Mouse (Mus musculus) adrenal gland, adult 10 weeks (tissue): ENCODE data around the gene Plxnb2. TPM values are rescaled to one million over a fixed set of nuclear protein-coding genes. Genes with fewer than 3 reads are reported as not detected.

ENCODE experiments used
- polyA plus RNA-seq: library from polyadenylated mRNA; stranded (reverse); fragments of 350-450 nt; fragmentation: Illumina TruSeq; extraction: RNeasy Lipid Tissue Mini Kit (QIAGEN cat#74804); gene quantifications from one replicate; pipeline ENCODE4 v1.2.3, GENCODE M21; 2014; ENCODE audit warnings: low read depth, low replicate concordance

Plxnb2 gene
- 4.9 TPM for polyA plus RNA-seq

DNA sequence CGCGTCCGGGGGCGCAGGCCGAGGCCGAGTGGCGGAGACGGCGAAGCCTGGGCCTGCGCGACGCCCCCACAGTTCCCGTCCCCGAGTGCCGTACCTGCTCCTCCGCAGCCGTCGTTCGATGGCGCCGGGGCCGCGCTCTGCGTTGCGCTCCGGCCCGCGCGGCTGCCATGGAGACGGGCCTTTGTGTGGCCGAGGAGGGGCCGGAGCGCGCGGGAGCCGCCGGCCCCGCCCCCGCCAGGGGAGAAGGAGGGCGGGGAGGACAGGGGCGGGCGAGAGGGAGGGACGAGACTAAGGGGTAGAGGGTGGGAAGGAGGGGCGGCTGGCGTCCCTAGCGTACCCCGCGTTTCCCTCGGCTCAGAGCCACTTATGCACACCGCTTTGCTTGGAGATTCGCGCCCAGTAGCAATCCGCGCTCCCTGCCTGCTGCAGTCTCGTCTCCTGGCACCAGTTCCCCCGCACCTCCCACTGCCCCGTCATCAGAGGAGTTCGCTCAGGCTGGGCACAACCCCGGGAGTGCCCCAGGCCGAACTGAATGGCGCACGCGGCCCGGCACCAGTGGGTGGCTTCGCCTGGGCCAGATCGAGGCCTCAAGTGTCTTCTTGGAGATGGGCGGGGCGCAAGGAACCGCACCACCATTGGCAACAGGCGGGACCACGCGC lies at the start of gene Plxnb2:
Plxnb2 (minus strand) TSS at position 218 of the 659 bp plus-strand sequence.

DNA sequence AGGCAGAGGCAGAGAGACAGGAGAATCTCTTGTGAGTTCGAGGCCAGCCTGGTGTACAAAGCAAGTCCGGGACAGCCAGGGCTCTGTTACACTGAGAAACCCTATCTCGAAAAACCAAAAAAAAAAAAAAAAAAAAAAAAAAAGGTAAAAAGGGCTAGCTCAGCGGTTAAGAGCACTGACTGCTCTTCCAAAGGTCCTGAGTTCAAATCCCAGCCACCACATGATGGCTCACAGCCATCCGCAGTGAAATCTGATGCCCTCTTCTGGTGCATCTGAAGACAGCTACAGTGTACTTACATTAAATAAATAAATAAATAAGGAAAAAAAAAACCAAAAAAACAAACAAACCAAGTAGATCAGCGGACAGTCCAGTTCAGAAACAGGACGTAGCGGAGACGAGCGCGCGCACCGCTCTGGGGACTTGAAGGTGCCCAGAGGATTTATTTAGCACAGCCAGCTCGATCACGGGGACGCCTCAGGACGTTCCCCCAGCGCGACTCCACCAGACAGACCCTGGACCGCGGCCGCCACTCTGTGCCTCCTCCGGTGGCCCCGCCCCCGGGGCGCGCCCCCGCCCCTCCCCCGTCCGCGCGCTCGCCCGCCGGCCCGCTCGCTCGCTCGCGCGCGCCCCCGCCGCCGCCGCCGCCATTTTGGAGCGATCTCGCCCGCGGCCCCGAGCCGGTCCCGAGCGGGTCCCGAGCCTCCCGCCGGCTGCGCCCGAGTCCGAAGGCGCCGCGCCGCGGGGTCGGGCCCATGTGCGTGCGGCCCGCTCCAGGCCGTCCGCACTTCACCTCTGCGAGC lies 30.5 kb upstream of the Plxnb2 start, which contains the start of gene Ppp6r2:
Ppp6r2 (plus strand) TSS at position 639 of the 801 bp plus-strand sequence.

DNA sequence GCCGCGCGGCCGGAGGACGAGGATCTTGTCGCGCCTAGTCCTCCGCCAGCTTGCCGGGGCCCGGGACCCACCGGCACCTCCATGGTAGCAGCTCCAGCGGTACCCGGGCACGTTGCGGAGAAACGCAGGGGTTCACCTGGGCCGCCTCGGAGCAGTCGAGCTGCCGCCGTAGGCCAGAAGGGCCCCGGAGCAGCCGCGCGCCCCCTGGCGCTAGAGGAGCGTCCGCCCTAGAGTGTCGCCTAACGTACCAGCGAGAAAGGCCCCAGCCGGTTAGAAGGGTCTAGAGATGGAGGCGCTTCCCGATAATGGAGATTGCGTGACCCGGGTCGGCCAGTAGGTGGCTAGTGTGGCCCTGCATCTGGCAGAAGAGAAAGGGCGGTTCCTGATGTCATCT lies 15.7 kb upstream of the Plxnb2 start, which contains the start of gene Dennd6b:
Dennd6b (minus strand) TSS at position 184 of the 394 bp plus-strand sequence.

DNA sequence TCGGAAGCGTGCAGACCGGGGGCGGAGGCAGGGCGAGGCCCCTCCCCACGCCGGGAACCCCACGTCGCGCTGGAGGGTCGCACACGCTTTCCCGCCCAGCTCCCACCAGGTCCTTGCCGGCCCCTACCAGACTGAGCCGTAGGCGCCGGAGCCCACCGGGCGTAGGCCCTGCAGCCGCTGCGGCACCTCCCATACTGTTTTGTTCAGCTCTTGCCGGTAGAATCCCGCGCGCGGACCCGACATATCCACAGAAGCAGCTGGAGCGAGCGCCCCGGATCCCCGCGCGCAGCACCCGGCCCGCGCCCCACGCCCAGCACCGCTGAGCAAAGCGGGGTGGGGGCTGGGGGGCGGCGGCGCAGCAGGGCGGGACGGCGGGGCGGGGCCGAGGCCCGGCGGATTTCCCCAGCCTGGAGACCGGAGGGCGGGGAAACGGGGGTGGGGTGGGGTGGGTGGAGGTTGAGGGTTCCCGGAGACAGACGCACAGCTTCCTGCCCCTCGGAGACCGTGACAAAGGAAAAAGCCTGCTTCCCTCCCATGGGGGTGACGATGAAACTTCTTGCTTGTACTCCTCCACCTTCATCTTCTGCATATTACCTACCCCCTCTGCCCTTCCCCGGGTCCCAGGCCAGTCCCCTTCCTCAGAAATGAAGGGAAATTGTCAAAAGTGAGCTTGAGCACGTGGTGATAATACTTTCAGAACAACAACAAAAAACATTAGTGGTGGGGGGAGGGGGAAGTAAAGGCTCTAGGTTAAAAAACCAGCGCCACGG lies 31.1 kb downstream of the Plxnb2 start, which contains the start of gene Mapk11:
Mapk11 (minus strand) TSS at position 358 of the 770 bp plus-strand sequence.

DNA sequence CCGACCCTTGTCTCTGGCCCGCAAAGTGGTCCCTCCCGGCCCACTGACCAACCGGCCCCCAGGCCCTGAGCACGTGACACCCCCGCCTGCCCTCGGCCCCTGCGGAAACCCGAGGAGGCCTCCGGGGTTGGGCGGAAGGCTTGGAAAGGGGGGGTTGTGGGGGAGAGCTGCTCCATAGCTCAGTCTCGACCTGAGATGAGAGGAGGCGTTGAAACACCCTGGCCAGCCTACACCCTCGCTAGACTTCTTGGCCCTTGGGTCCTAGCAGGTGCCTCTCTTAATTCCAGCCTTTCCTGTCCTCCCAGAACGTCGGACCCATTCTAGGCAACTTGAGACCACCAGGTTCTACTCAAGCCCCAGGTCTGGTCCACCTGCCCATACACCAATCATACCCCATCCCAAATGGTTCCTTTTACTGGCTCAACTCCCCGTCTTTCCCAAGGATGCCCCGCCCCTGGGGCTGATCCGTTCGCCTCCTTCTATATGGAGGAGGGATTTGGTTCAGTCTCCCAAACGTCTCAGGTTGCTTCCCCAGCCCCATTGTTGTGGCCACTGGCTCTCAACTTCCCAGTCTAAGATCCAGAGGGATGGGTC lies 39.8 kb downstream of the Plxnb2 start, which contains the start of gene Mapk12:
Mapk12 (minus strand) TSS at position 45 of the 594 bp plus-strand sequence.

DNA sequence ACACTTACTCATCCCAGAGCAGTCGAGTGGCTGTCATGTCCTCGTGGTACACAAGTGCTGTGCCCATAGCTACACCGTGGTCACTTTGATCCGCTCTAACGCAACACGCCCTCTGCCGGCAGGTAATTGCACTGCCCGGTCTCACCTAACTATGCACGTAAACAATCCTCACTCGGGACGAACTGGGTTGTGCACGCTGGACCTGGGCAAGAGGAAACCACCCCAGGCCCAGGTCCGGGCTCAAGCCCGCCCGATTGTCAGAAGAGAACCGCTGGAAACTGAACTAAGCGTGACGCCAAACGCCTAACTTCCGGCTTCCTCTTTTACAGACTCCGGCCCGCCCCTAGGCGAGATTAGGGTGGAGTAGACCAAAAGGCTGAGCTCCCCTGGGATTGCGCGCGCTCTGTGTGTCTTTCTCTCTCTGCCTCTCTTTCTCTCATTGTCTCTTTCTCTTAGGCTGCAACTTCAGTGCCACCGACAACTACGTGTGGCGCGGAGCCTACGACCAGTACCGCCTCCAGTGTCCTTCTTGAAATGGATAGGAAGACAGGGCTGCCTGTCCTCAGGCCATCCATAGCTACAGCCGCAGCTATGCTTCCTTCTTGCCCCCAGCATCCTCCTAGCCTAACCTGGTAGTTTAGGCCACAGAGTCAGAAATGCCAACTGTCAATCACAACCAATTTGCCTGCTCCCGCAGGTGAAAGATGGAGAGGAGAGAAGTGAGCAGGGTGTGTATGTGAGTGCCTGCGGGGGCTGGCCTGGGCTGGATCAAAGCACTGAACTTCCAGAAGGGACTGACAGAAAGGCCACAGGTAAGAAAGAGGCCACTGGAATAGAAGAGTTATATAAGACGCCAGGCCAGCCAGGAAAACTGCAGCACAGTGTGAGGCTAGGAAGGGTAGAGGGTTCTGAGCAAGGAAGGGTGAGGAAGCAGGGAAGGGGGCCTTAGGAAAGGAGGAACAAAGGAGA lies 51.9 kb downstream of the Plxnb2 start, which contains the start of gene Hdac10:
Hdac10 (minus strand) TSS at position 319 of the 969 bp plus-strand sequence.

DNA sequence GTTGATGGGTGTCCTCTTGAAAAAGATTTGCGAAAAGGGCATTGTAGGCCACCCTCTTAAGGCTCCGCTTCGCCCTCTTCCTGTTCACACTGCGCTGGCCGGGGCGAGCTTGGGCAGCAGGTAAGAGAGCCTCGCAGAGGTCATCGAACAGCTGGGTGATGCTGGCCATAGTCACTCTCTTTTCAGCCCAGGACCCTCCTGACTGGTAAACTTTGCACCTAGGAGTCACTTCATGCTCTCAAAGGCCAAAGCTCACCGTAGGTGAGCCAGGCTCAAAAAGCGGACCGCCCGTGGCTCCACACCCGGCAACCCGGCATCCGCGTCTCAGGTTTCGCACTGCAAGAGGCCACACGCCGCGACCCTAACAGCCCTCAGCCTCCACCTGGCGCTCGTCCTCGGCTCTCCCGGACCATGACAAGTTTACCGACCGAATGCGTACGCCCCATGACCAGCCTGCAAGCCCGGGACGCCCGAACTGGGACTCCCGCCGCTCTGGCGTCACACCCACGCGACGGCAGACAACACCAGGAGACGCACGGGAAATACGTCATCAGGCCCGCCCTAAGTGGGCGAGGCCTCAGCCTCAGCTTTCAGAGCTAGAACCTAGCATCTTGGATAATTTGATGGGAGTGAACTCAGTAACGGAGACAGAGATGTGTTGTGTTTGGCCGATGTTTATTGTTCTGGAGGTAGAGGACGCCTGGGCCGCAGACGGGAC lies 57.8 kb downstream of the Plxnb2 start, which contains the start of gene Tubgcp6:
Tubgcp6 (minus strand) TSS at position 464 of the 718 bp plus-strand sequence.

Other genes starting within 250 kb of the Plxnb2 start
- gene Ttll8, start 226.4 kb downstream of the Plxnb2 start, polyA plus RNA-seq = not detected
- gene Mlc1, start 201.8 kb downstream of the Plxnb2 start, polyA plus RNA-seq = not detected
- not detected for gene Mov10l1, start 197.9 kb downstream of the Plxnb2 start, polyA plus RNA-seq
- not detected for gene Panx2, start 121.1 kb downstream of the Plxnb2 start, polyA plus RNA-seq
- gene Trabd, start 105.7 kb downstream of the Plxnb2 start, polyA plus RNA-seq = 3.2 TPM
- gene Selenoo, start 91.7 kb downstream of the Plxnb2 start, polyA plus RNA-seq = 5.4 TPM
- gene Tubgcp6, start 57.7 kb downstream of the Plxnb2 start, polyA plus RNA-seq = 1.6 TPM
- not detected for gene Hdac10, start 52.1 kb downstream of the Plxnb2 start, polyA plus RNA-seq
- gene Mapk12, start 40.1 kb downstream of the Plxnb2 start, polyA plus RNA-seq = 1.4 TPM
- gene Mapk11, start 31.2 kb downstream of the Plxnb2 start, polyA plus RNA-seq = 0.47 TPM
- gene Dennd6b, start 15.7 kb upstream of the Plxnb2 start, polyA plus RNA-seq = 0.29 TPM
- 12.2 TPM for gene Ppp6r2, start 30.8 kb upstream of the Plxnb2 start, polyA plus RNA-seq
- gene Sbf1, start 134.5 kb upstream of the Plxnb2 start, polyA plus RNA-seq = 3.1 TPM
- gene Adm2, start 141.9 kb upstream of the Plxnb2 start, polyA plus RNA-seq = not detected
- not detected for gene Miox, start 153.6 kb upstream of the Plxnb2 start, polyA plus RNA-seq
- 3.0 TPM for gene Lmf2, start 174.9 kb upstream of the Plxnb2 start, polyA plus RNA-seq
- gene Ncaph2, start 174.9 kb upstream of the Plxnb2 start, polyA plus RNA-seq = 12.4 TPM
- 0.52 TPM for gene Sco2, start 193.1 kb upstream of the Plxnb2 start, polyA plus RNA-seq
- not detected for gene Tymp, start 196.3 kb upstream of the Plxnb2 start, polyA plus RNA-seq
- not detected for gene Odf3b, start 198.5 kb upstream of the Plxnb2 start, polyA plus RNA-seq
- not detected for gene Klhdc7b, start 204.1 kb upstream of the Plxnb2 start, polyA plus RNA-seq
- not detected for gene Syce3, start 229.7 kb upstream of the Plxnb2 start, polyA plus RNA-seq
- 4.1 TPM for gene Cpt1b, start 245.1 kb upstream of the Plxnb2 start, polyA plus RNA-seq
- 0.47 TPM for gene C730034F03Rik, start 248.8 kb upstream of the Plxnb2 start, polyA plus RNA-seq
- gene Gm44502, start 248.9 kb upstream of the Plxnb2 start, polyA plus RNA-seq = not detected
- gene Chkb, start 249.1 kb upstream of the Plxnb2 start, polyA plus RNA-seq = 30.0 TPM